Mouse (Mus musculus) adrenal gland, postnatal 10 days (tissue): ENCODE data around the gene Gm21293. TPM values are rescaled to one million over a fixed set of nuclear protein-coding genes. Genes with fewer than 3 reads are reported as not detected.
"Not testable (repeated sequence)": the region's sequence is repeated elsewhere in the genome, so short reads cannot be mapped to it uniquely, and the experiment has no call there.

ENCODE experiments used
- DNase-seq: peaks from one replicate; pipeline ENCODE4 v3.0.0; 2021; ENCODE audit warnings: mixed read lengths
- long read RNA-seq, 2 experiments: library from polyadenylated mRNA; stranded (forward); transcript quantifications; one replicate each; pipeline ENCODE4 v2.0.0; 2021
- total RNA-seq, 2 experiments: library from RNA; stranded (reverse); gene quantifications; 2 replicates each; pipeline ENCODE4 v1.2.3; 2021

Gene Gm21293
- total RNA-seq, result not detected
- long read RNA-seq, experiment 1, result 0 reads
- long read RNA-seq, experiment 2, result 0 reads

GRCm38 (mm10) chr10:104142687-104143086 lies at the start of gene Gm21293:
Gm21293 (plus strand) TSS chr10:104142987.
- DNase-seq, result not testable (repeated sequence)

- DNase-seq, result no peak
Observed at GRCm38 (mm10) chr10:104110044-104110443, 32.7 kb upstream of the Gm21293 start.

GRCm38 (mm10) chr10:104118312-104118711 lies 24.5 kb upstream of the Gm21293 start:
- DNase-seq, result no peak

DNA sequence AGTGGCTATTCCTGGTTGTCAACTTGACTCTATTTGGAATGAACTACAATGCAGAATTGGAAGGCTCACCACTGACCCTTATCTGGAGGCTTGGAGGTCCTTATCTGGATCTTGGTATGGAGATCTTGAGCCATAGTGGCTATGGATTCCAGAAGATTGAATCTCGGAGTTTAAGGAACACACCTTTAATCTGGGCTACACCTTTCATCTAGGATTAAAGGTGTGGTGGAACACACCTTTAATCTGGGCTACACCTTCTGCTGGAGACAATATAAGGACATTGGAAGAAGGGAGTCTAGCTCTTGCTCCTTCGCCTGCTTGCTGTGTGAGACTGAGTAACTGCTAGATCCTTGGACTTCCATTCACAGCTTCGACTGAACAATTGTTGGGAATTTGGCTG lies 8.4 kb downstream of the Gm21293 start, which contains the start of gene Gm6763:
Gene Gm6763 (plus strand): TSS at position 301 of the 400 bp plus-strand sequence.
- DNase-seq, result not testable (repeated sequence)

DNA sequence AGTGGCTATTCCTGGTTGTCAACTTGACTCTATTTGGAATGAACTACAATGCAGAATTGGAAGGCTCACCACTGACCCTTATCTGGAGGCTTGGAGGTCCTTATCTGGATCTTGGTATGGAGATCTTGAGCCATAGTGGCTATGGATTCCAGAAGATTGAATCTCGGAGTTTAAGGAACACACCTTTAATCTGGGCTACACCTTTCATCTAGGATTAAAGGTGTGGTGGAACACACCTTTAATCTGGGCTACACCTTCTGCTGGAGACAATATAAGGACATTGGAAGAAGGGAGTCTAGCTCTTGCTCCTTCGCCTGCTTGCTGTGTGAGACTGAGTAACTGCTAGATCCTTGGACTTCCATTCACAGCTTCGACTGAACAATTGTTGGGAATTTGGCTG lies 16.9 kb downstream of the Gm21293 start, which contains the start of gene Gm8764:
Gene Gm8764 (plus strand): TSS at position 301 of the 400 bp plus-strand sequence.
- not testable (repeated sequence) for DNase-seq

GRCm38 (mm10) chr10:104168215-104168614 lies 25.4 kb downstream of the Gm21293 start, which contains the start of gene Gm21304:
Gm21304 (plus strand) TSS chr10:104168515.
- not testable (repeated sequence) for DNase-seq

- not testable (repeated sequence) for DNase-seq
Observed at GRCm38 (mm10) chr10:104176724-104177123, 33.9 kb downstream of the Gm21293 start, which contains the start of gene Gm21312. Gm21312 (plus strand) TSS chr10:104177024.

DNA sequence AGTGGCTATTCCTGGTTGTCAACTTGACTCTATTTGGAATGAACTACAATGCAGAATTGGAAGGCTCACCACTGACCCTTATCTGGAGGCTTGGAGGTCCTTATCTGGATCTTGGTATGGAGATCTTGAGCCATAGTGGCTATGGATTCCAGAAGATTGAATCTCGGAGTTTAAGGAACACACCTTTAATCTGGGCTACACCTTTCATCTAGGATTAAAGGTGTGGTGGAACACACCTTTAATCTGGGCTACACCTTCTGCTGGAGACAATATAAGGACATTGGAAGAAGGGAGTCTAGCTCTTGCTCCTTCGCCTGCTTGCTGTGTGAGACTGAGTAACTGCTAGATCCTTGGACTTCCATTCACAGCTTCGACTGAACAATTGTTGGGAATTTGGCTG lies 42.4 kb downstream of the Gm21293 start, which contains the start of gene Gm20765:
Gene Gm20765 (plus strand): TSS at position 301 of the 400 bp plus-strand sequence.
- not testable (repeated sequence) for DNase-seq

DNA sequence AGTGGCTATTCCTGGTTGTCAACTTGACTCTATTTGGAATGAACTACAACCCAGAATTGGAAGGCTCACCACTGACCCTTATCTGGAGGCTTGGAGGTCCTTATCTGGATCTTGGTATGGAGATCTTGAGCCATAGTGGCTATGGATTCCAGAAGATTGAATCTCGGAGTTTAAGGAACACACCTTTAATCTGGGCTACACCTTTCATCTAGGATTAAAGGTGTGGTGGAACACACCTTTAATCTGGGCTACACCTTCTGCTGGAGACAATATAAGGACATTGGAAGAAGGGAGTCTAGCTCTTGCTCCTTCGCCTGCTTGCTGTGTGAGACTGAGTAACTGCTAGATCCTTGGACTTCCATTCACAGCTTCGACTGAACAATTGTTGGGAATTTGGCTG lies 51.0 kb downstream of the Gm21293 start, which contains the start of gene Gm4340:
Gene Gm4340 (plus strand): TSS at position 301 of the 400 bp plus-strand sequence.
- DNase-seq, result not testable (repeated sequence)

Other genes with a start within 250 kb of the Gm21293 start
- not detected for gene Gm6763, start 8.5 kb downstream of the Gm21293 start, total RNA-seq
- gene Gm8764, start 17.0 kb downstream of the Gm21293 start, total RNA-seq, result not detected
- gene Gm21304, start 25.5 kb downstream of the Gm21293 start, total RNA-seq, result not detected
- not detected for gene Gm21312, start 34.0 kb downstream of the Gm21293 start, total RNA-seq
- not detected for gene Gm20765, start 42.5 kb downstream of the Gm21293 start, total RNA-seq
- gene Gm4340, start 51.1 kb downstream of the Gm21293 start, total RNA-seq, result not detected